Mouse (Mus musculus): ENCODE measurements around the gene Urb1.

Gene Urb1

DNA sequence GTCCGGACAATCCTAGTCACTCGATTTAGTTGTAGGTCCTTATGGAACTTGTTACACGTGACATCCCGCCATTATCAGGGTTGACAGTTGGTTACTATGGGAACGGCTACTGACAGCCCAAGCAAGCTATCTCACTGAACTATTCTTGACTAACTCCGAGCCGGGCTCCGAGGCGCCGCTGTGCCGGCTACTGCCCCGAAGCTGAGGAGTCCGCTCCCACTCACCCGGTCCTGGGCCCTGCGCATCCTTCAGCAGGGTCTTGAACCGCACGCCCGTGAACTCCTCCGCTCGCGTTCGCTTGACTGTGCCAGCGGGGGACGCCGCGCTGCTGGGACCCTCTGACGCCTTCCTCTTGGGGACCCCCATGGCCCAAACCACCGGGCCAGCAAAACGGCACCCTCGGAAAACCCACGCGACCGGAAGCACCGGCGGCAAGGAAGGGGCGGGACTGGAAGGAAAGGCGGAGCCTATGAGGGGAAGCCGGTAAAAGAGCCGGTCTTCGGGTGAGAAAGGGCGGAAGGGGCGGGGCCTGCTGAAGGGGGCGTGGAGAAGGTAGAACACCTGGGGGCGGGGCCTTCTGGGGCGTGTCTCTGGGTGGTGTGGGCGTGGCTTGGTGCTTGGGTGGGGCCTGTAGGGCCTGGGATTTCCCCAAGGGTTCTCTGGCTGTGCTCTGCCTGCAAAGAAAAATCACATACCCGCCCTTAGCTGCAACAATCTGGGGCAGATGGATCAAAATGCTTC lies at the start of gene Urb1:
Urb1 (minus strand) TSS at position 439 of the 741 bp plus-strand sequence.
- peak; percentile 58 for DNase-seq (ENCODE audit: extremely low read depth, low read depth)

GRCm38 (mm10) chr16:90858206-90858605 lies 48.0 kb upstream of the Urb1 start:
- DNase-seq (ENCODE audit: extremely low read depth, low read depth): no peak

GRCm38 (mm10) chr16:90856552-90857200 lies 46.5 kb upstream of the Urb1 start:
- DNase-seq (ENCODE audit: extremely low read depth, low read depth): no peak

GRCm38 (mm10) chr16:90851621-90852334 lies 41.6 kb upstream of the Urb1 start:
- DNase-seq (ENCODE audit: extremely low read depth, low read depth): no peak

- DNase-seq (ENCODE audit: extremely low read depth, low read depth): no peak
Measured at GRCm38 (mm10) chr16:90850881-90851280, 40.7 kb upstream of the Urb1 start.

DNA sequence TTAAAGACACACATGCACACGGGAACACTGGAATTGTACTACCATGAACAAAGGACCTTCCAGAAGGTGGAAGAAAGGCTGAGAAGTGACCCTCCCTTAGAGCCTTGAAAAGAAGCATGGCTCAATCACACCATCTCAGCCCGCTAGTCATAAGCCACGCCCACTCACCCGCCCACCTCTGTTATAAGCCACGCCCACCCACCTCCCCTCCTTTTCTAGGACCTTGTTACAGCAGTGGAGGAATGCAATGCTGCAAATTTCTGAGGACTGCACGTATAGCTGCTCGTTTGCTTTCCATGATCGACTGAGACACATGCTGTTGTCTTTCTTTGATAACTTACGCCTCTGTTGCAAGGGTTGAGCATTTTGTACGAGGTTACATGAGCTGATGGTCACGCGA lies 39.0 kb upstream of the Urb1 start:
- no peak for DNase-seq (ENCODE audit: extremely low read depth, low read depth)

DNA sequence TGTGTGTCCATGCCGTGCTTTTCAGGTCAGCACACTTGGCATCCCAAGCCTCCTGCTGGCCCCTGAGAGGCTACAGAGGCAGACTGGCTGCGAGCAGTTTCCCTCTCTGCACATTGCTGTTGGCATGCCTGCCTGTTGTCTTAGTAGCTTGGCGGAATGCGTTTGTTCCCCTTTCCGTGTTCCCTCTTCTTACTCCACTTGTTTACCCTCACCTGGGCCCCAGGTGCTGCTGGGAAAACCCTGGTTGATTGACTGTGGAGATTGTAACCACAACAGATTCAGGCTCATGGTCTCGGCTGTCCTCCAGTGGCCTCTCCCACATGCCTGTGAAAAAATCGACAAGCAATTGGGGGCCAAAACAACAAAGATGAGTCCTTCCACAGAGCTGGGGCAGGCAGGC lies 38.5 kb upstream of the Urb1 start:
- DNase-seq (ENCODE audit: extremely low read depth, low read depth): no peak

- no peak for DNase-seq (ENCODE audit: extremely low read depth, low read depth)
Measured at GRCm38 (mm10) chr16:90845591-90845990, 35.4 kb upstream of the Urb1 start.

GRCm38 (mm10) chr16:90845038-90845437 lies 34.8 kb upstream of the Urb1 start:
- no peak for DNase-seq (ENCODE audit: extremely low read depth, low read depth)

DNA sequence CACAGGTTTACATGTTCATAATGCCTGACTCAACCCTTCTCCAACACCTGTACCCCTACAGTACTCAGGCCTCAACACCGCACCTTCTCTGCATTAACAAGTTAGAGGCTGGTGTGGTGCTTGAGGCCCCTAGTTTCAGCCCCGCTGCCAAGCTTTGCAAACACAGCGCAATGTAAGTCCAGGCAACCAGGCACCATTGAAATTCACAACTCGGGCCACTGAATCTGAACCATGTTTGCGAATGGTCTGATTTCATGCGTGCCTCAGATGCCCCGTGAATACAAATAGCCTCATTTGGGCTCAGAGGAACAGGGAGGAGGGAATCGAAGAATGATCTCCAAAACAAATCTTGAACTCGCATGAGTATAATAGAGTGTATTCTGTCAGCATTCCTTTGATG lies 32.0 kb upstream of the Urb1 start:
- DNase-seq (ENCODE audit: extremely low read depth, low read depth): no peak

GRCm38 (mm10) chr16:90837431-90837830 lies 27.2 kb upstream of the Urb1 start:
- DNase-seq (ENCODE audit: extremely low read depth, low read depth): no peak

GRCm38 (mm10) chr16:90833041-90833791 lies 23.0 kb upstream of the Urb1 start:
- DNase-seq (ENCODE audit: extremely low read depth, low read depth): no peak

- DNase-seq (ENCODE audit: extremely low read depth, low read depth): no peak
Measured at GRCm38 (mm10) chr16:90832495-90832894, 22.3 kb upstream of the Urb1 start.

- DNase-seq (ENCODE audit: extremely low read depth, low read depth): no peak
Measured at GRCm38 (mm10) chr16:90831676-90832075, 21.5 kb upstream of the Urb1 start.

DNA sequence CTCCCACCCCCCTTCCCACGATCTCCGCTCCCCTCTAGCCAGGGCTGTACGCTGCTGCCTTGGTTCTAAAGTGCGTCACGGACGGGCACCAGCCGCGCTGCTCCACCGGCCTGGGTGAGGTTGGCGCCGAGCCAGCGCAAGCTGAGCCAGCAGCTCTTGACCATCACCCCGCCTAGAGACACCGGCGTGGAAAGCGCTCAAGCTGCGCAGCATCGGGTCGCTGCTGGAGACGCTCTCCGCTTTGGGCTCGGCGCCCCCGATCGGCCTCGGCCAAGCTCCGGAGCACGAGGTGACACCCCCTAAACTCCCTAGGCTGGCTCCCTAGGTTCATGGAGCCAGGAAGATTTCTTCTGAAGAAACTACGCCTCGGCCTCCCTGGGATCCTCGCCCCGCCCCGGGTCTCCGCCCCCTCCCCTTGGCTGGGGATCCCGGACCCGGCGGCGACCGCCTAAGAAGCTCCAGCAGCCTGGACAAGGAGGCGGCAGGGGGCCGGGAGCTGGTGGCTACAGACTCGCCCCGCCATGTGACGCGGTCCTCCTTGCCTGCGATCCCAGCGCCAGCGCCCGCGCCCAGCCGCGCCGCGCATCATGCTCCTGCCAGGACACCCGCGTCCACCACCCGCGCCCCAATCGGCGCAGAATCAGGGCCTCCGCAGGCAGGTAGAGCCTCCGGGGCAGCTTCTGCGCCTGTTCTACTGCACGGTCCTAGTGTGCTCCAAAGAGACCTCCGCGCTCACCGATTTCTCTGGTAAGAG lies 20.6 kb upstream of the Urb1 start:
- DNase-seq (ENCODE audit: extremely low read depth, low read depth): no peak

DNA sequence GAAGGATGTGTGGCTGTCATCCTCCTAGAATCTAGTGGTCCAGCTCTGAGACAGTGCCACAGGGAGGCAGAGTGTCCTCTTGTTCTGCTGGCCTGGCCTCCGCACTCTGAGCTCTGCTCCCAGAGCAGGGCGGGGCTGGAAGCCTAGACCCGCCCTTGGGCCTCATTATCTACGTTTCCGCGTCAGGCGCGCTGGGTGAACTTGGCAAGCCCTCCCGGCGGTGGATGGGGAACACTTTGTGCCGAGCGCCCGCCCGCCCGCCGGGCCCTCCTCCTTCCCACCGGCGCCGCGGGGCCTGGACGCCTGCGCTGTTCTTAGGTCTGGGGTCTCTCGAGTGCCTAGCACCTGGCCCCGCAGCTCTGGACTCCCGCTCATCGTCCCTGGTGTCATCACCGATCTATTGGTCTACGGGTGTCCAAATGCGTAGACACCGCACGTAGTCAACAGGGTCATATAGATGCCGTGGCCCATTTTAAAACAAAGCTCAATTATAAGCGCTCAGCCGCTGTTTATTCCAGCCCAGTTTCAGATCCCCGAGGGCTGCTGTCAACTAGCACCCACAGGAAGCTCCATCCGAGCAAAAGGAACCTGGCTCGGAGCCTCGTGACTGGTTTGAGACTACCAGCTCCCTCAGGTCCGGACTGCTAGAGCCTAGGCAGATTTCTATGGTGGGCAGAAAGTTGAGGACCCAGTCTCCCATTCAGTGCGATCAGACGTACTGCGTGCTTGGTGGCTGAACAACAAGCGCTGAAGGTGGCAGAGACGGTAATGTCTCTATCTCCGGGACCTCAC lies 19.9 kb upstream of the Urb1 start:
- peak; percentile 75 for DNase-seq (ENCODE audit: extremely low read depth, low read depth)

DNA sequence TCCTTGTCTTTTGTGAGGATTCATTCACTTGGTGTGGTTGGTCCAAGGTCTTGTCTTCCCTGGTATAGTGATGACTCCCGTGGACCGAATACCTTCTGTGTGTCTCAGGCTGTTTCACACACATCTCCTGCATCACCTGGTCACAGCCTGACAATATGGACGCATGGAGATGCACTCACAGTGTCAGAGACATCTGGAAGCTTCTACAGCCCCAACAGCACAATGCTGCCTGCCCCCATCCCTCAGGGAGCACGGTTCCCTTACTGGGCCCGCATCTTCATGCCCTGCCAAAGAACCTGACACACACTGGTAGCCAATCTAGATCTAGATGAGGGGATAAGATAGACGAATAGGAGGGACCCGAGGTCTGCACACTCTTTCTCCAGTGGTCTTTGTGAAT lies 18.9 kb upstream of the Urb1 start:
- DNase-seq (ENCODE audit: extremely low read depth, low read depth): no peak

DNA sequence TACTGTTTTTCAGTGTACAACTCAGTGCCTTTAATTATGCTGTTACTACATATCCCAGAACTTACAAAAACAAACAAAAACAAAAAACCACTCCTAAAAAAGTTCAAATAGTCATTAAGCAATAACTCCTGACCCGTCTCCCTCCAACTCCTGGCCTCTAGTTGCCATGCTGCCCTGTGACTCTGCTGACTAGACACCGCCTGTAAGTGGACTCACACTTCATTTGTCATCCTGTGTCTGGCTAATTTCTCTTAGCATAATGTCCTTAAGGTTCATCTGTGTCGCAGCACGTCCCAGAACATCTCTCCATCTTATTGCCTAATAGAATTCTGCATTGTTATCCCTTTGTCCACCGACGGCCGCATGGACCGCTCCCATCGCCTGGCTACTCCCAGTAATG lies 17.3 kb upstream of the Urb1 start:
- no peak for DNase-seq (ENCODE audit: extremely low read depth, low read depth)

- DNase-seq (ENCODE audit: extremely low read depth, low read depth): no peak
Measured at GRCm38 (mm10) chr16:90826457-90826856, 16.2 kb upstream of the Urb1 start, which contains the start of gene Eva1c. TSS of gene Eva1c (plus strand) at chr16:90826719.

DNA sequence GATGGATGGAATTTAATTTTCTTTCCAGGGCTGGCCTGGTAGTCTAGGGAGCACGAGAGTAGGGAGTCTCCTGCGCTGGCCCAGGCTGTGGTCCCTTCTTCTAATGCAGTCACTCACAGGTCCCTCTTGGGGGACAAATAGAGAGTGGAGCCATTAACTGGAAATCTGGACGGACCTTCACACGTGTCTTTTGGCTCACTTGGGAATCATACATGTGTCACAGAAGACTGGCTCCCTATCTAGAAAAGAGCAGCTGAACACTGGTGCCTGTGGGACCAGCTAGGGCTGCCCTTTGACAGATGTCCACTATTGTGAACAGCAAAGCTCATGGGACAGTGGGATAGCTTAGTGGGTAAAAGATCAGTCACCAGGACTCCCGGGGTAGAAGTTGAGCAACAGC lies 15.8 kb upstream of the Urb1 start:
- DNase-seq (ENCODE audit: extremely low read depth, low read depth): no peak
